Mouse (Mus musculus) embryonic facial prominence, embryonic 12.5 days (tissue): ENCODE measurements around the gene Eya2. TPM values are rescaled to one million over a fixed set of nuclear protein-coding genes. Genes with fewer than 3 reads are reported as not detected.

Experiments
- ATAC-seq: fragments of 200-750 bp; cut with Nextera tagmentation; 2 replicates; pipeline ENCODE4 v1.8.0; 2017; ENCODE audit not compliant: insufficient number of reproducible peaks, insufficient read depth, low FRiP score, low TSS enrichment
- H3K27ac ChIP-seq: fragments of 300-500 bp; sonication (generic); 2 replicates; pipeline ENCODE4 v1.5.1; 2016; ENCODE audit warnings: mild to moderate bottlenecking
- H3K27me3 ChIP-seq: fragments of 300-500 bp; sonication (generic); 2 replicates; pipeline ENCODE4 v1.6.1; 2016; ENCODE audit warnings: mild to moderate bottlenecking, moderate library complexity
- H3K36me3 ChIP-seq: fragments of 300-500 bp; sonication (generic); 2 replicates; pipeline ENCODE4 v1.6.1; 2016; ENCODE audit warnings: mild to moderate bottlenecking
- H3K4me1 ChIP-seq: fragments of 300-500 bp; sonication (generic); 2 replicates; pipeline ENCODE4 v1.6.1; 2016
- H3K4me2 ChIP-seq: fragments of 300-500 bp; sonication (generic); replicated peaks from 2 replicates; pipeline ENCODE4 v1.6.1; 2016; ENCODE audit warnings: mild to moderate bottlenecking, moderate library complexity
- H3K4me3 ChIP-seq: fragments of 300-500 bp; sonication (generic); 2 replicates; pipeline ENCODE4 v1.5.1; 2016; ENCODE audit warnings: mild to moderate bottlenecking
- H3K9ac ChIP-seq: fragments of 300-500 bp; sonication (generic); 2 replicates; pipeline ENCODE4 v1.6.1; 2016; ENCODE audit warnings: mild to moderate bottlenecking, moderate library complexity
- H3K9me3 ChIP-seq: fragments of 300-500 bp; sonication (generic); 2 replicates; pipeline ENCODE4 v1.6.1; 2016; ENCODE audit warnings: mild to moderate bottlenecking, moderate library complexity
- WGBS: fragments of 180-500 bp; shearing (Covaris S2); methylation state at CpG from one replicate; pipeline ENCODE4 v1.1.7; 2016; 5-methylcytosine and 5-hydroxymethylcytosine counted together
- polyA plus RNA-seq: library from polyadenylated mRNA; unstranded; fragments of >200 nt; fragmentation: Nextera tagmentation; extraction: Ambion mirVana; gene quantifications from 2 replicates; pipeline ENCODE4 v1.2.1, GENCODE M21; 2016

The Eya2 gene
- polyA plus RNA-seq, 1 experiment from 2014 or later = 22.5 TPM

GRCm38 (mm10) chr2:165719382-165719781, 124.5 kb downstream of the Eya2 start:
- H3K27me3 ChIP-seq = no peaks in the 10 kb centered on the region
- WGBS = 66% methylated on average over 8 of the region's 8 CpGs
- ATAC-seq = no peak
- H3K4me1 ChIP-seq = peaks cover 3% of the 10 kb centered on the region
- H3K27ac ChIP-seq = no peak overlapping the region
- peaks cover 11% of the 10 kb centered on the region for H3K36me3 ChIP-seq
- H3K4me3 ChIP-seq = no peak overlapping the region
- no peak overlapping the region for H3K4me2 ChIP-seq
- no peaks in the 10 kb centered on the region for H3K9me3 ChIP-seq
- H3K9ac ChIP-seq = no peak overlapping the region

GRCm38 (mm10) chr2:165721941-165722340, 127.1 kb downstream of the Eya2 start:
- 86% methylated on average over 5 of the region's 5 CpGs for WGBS
- Histone ChIP-seq H3K9ac (no peak overlapping the region), H3K4me1 (peaks cover 3% of the 10 kb centered on the region), H3K36me3 (peaks cover 4% of the 10 kb centered on the region; the same call in 1 of the 2 replicates), H3K4me3 (no peak overlapping the region), H3K4me2 (no peak overlapping the region), H3K9me3 (no peaks in the 10 kb centered on the region), H3K27ac (no peak overlapping the region), H3K27me3 (no peaks in the 10 kb centered on the region)
- no peak for ATAC-seq

DNA sequence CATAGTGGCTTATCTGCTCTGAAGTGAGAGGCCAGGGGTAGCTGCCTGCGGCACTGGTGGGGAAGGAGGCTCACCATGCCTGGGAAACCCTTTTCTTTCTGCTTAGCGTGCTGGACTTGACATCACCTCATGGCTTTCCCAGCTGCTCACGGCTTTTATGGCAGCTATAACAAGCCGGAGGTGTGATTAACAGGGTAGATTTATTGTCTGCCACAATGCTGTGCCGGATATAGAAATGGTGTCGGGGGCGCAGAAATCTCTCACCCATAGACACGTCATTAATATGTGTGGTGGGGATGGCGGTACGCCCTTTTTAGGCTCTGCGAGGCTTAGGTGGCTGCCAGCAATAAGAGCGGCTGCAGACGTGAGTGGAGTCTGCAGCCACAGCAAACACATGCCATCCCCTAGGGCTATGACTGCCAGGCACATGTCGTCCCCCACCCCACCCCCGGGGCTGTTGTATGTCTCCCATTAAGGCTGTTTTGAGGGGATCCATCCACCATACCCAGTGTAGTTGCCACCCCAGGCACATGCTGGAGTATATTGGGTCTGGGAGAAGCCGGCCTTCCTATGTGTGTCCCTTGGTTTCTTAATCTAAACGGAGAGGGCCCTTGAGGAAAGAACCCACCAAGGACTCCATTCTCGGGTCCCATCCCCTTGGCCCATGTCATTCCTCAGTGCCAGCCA, 137.9 kb downstream of the Eya2 start:
- H3K9ac ChIP-seq = no peak overlapping the region
- WGBS = 83% methylated on average over 18 of the region's 18 CpGs
- ATAC-seq = no peak
- H3K4me2 ChIP-seq = no peak overlapping the region
- H3K9me3 ChIP-seq = no peaks in the 10 kb centered on the region
- H3K27me3 ChIP-seq = 0 out of 2 replicates have a peak, but pooled peaks cover 2% of the 10 kb centered on the region
- no peak overlapping the region for H3K4me3 ChIP-seq
- H3K4me1 ChIP-seq = no peaks in the 10 kb centered on the region
- H3K36me3 ChIP-seq = peaks cover 7% of the 10 kb centered on the region; the same call in 1 of the 2 replicates
- H3K27ac ChIP-seq = no peak overlapping the region

DNA sequence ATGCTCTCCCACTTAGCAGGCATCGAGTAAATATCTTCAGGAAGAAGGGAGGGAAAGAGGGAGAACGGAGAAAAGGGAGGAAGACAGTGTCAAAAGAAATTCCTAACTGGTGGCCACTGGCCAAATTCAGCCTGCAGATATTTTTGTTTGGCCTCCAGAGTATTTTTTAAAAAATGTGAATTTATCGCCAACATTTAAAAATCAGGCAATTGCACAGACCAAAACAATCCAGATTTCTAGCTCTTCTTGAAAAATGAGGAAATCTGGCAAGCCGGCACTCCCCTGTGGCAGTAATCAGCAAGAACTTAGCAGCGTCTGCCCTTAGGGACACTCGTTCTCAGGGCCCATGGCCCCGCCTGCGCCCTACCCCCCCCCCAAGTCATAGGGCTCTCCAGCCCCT, 138.9 kb downstream of the Eya2 start:
- Histone ChIP-seq H3K27ac (no peak overlapping the region), H3K4me3 (no peak overlapping the region), H3K9ac (no peak overlapping the region), H3K4me1 (no peaks in the 10 kb centered on the region), H3K36me3 (peaks cover 7% of the 10 kb centered on the region; the same call in 1 of the 2 replicates), H3K9me3 (no peaks in the 10 kb centered on the region), H3K27me3 (0 out of 2 replicates have a peak, but pooled peaks cover 2% of the 10 kb centered on the region), H3K4me2 (no peak overlapping the region)
- ATAC-seq = no peak
- 79% methylated on average over 8 of the region's 8 CpGs for WGBS

DNA sequence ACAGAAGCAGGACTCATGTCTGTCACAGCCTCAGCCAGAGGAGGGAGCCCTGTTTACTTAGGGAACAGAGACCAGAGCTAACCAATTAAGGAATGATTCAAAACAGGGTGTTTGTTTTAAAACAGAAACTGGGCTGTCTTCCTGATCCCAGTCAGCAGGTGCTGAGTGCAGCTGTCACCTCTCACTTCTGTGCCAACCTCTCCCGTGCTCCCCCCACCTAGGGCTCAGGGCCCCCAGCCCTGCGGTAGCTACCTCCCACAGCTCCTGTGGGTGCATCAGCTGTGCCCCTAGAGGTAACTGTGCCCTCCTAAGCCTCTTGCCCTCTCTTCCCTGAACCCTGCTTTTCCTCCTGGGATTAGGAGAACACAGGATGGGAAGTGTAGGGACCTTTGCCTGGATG, 141.5 kb downstream of the Eya2 start:
- H3K27ac ChIP-seq = no peak overlapping the region
- ATAC-seq = no peak
- 54% methylated on average over 2 of the region's 2 CpGs for WGBS
- no peak overlapping the region for H3K4me2 ChIP-seq
- 0 out of 2 replicates have a peak, but pooled peaks cover 2% of the 10 kb centered on the region for H3K27me3 ChIP-seq
- no peak overlapping the region for H3K9ac ChIP-seq
- H3K4me1 ChIP-seq = 0 out of 2 replicates have a peak, but pooled peaks cover 13% of the 10 kb centered on the region
- H3K36me3 ChIP-seq = peaks cover 7% of the 10 kb centered on the region; the same call in 1 of the 2 replicates
- no peak overlapping the region for H3K4me3 ChIP-seq
- no peaks in the 10 kb centered on the region for H3K9me3 ChIP-seq

- 23% methylated on average over 5 of the region's 5 CpGs for WGBS
- H3K9me3 ChIP-seq = no peaks in the 10 kb centered on the region
- H3K4me1 ChIP-seq = peaks cover 26% of the 10 kb centered on the region
- no peak overlapping the region for H3K4me3 ChIP-seq
- no peak overlapping the region for H3K4me2 ChIP-seq
- H3K27ac ChIP-seq = peak overlapping the region; percentile 82
- no peak overlapping the region for H3K9ac ChIP-seq
- ATAC-seq = no peak
- H3K36me3 ChIP-seq = 0 out of 2 replicates have a peak, but pooled peaks cover under 1% of the 10 kb centered on the region
- 0 out of 2 replicates have a peak, but pooled peaks cover 2% of the 10 kb centered on the region for H3K27me3 ChIP-seq
Measured at GRCm38 (mm10) chr2:165740381-165740780, 145.5 kb downstream of the Eya2 start.

- Histone ChIP-seq H3K36me3 (no peaks in the 10 kb centered on the region), H3K9me3 (no peaks in the 10 kb centered on the region), H3K27me3 (0 out of 2 replicates have a peak, but pooled peaks cover 2% of the 10 kb centered on the region), H3K4me2 (no peak overlapping the region), H3K4me3 (no peak overlapping the region), H3K27ac (peak overlapping the region; percentile 82), H3K9ac (no peak overlapping the region), H3K4me1 (peaks cover 27% of the 10 kb centered on the region)
- 2% methylated on average over 9 of the region's 9 CpGs for WGBS
- ATAC-seq = peak; percentile 79; the same call in 1 of the 2 replicates
Measured at GRCm38 (mm10) chr2:165740982-165741381, 146.2 kb downstream of the Eya2 start.

GRCm38 (mm10) chr2:165741526-165742050, 146.8 kb downstream of the Eya2 start:
- Histone ChIP-seq H3K27ac (peak overlapping the region; percentile 82), H3K9me3 (no peaks in the 10 kb centered on the region), H3K36me3 (no peaks in the 10 kb centered on the region), H3K4me2 (0 out of 2 replicates have a peak overlapping the region, but pooled peaks have one; percentile 17), H3K4me1 (peaks cover 30% of the 10 kb centered on the region), H3K27me3 (no peaks in the 10 kb centered on the region), H3K9ac (no peak overlapping the region), H3K4me3 (no peak overlapping the region)
- no peak for ATAC-seq
- WGBS = 10% methylated on average over 11 of the region's 11 CpGs

DNA sequence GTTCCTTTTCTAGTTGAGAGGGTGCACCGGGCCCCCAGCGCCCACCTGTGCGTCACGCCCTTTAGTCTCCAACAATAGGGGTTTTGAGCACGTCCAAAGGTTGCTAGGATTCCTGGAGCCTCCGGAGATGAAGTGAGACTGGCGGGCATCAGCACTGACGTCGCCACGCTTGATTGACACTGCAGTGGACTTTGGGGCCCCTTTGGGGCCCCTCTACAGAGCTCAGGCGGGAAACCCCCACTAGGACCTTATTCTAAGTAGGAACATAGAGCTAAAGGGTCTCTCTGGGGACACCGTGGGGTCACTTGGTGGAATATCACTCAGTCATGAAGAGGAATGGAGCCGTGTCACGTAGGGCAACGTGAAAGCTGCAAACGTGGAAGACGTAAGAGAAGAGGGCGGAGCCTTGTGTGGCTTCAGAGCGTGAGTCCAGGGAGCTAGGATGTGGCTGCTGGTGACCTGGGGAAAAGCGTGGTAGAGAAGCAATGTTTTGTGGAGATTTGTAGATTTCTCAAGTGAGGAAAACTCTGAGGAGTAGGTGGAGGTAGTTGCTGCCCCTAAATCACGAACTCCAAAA, 147.5 kb downstream of the Eya2 start:
- peaks cover 30% of the 10 kb centered on the region for H3K4me1 ChIP-seq
- H3K27ac ChIP-seq = peak overlapping the region; percentile 82
- H3K36me3 ChIP-seq = no peaks in the 10 kb centered on the region
- no peak overlapping the region for H3K4me3 ChIP-seq
- WGBS = 22% methylated on average over 21 of the region's 21 CpGs
- no peak overlapping the region for H3K9ac ChIP-seq
- 0 out of 2 replicates have a peak overlapping the region, but pooled peaks have one; percentile 17 for H3K4me2 ChIP-seq
- H3K9me3 ChIP-seq = no peaks in the 10 kb centered on the region
- ATAC-seq = no peak
- no peaks in the 10 kb centered on the region for H3K27me3 ChIP-seq

DNA sequence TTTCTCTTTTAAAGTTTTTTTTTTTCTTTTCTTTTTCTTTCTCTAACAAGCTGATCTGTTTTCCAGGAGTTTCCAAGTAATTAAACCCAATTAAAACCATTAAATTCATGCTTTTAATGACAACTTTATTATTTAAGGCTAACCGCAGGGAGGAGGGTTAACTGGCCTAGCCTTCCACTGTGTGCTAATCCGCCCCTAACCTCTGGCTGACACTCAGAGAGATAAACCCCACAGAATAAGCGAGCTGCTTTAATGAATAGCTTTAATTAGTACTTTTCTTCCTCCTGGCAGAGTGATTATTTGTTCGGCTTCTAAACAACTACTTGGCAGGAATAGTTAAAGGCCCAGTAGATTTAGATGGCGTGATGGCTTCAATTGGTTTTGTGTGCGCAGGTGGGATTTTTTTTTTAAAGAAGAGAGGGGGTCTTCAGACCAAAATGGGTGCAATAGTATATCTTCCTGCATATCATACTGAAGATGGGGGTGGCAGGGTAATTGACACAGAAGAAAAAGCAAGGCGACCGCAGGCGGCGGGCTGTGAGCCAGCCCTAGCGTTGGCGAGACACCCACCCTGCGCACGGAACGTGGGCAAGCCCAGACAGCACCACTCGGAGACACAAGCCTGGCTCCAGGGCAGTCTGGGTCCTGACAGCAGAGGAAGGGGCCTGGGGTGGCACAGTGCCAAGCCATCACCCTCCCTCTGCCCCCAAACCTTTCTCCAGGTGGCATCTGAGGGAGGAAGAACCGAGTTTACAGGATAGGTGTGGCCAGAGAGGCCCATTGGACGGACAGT, 150.7 kb downstream of the Eya2 start:
- Histone ChIP-seq H3K4me3 (no peak overlapping the region), H3K27ac (peak overlapping the region; percentile 32; the same call in 1 of the 2 replicates), H3K9ac (no peak overlapping the region), H3K4me1 (peaks cover 35% of the 10 kb centered on the region), H3K4me2 (no peak overlapping the region), H3K27me3 (no peaks in the 10 kb centered on the region), H3K9me3 (no peaks in the 10 kb centered on the region), H3K36me3 (no peaks in the 10 kb centered on the region)
- ATAC-seq = no peak; the same call in 1 of the 2 replicates
- WGBS = 70% methylated on average over 18 of the region's 18 CpGs

DNA sequence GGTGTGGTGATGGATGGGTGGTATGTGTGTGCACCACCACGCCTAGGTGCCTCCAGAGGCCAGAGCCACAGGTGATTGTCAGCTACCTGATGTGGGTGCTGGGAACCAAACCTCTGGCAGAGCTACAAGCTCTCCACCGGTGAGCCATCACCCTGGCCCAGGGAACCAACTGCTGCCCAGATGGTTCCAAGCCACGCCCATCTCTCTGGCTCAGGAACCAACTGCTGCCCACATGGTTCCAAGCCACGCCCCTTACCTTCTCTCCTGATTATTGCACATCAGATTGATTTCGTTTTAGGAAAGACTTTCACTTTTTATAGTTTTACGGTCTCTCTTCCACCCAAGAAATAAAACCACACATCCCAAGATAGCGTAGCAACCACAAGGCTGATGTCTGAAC, 153.1 kb downstream of the Eya2 start:
- Histone ChIP-seq H3K27ac (peak overlapping the region; percentile 61), H3K36me3 (no peaks in the 10 kb centered on the region), H3K4me2 (no peak overlapping the region), H3K4me1 (peaks cover 19% of the 10 kb centered on the region), H3K4me3 (no peak overlapping the region), H3K9ac (no peak overlapping the region), H3K27me3 (no peaks in the 10 kb centered on the region), H3K9me3 (no peaks in the 10 kb centered on the region)
- WGBS = 46% methylated on average over 7 of the region's 7 CpGs
- no peak for ATAC-seq
